ENCODE assay signal across 22 mouse cellular contexts in genomic region chr2:115869966-115870365, GRCm38 (mm10).
DNase-seq lines count a peak whose midpoint lies in the region; ATAC-seq and TF ChIP-seq lines count a peak whose summit lies in the region.
"Had no signal": no experiment of that assay in that cellular context is flagged by ENCODE, and none has a peak within 500 bp of the region (broad histone marks: within the 10 kb centered on the region; RNA-seq: fewer than 3 reads in every experiment).

No protein-coding gene starts in this region.

- H3K4me2 ChIP-seq in forebrain, embryonic 15.5 days (replicated peaks) = no peak overlapping the region
- H3K4me2 ChIP-seq in forebrain, embryonic 16.5 days (ENCODE audit: low read length) = no peak overlapping the region
- H3K4me2 ChIP-seq in hindbrain, embryonic 15.5 days = no peak overlapping the region
- no peak overlapping the region for H3K4me2 ChIP-seq in hindbrain, postnatal 0 days (ENCODE audit: low read depth, low read length)
- no peak overlapping the region for H3K4me2 ChIP-seq in neural tube, embryonic 12.5 days (replicated peaks)
- H3K4me2 ChIP-seq: hindbrain, embryonic 12.5 days; liver, embryonic 11.5 days had no signal

- no peak for DNase-seq in hindbrain, postnatal 0 days (ENCODE audit: low spot score)
- no peak for DNase-seq in neural tube, embryonic 10.5 days (ENCODE audit: extremely low spot score, low spot score)
- no peak for DNase-seq in layer of hippocampus, postnatal 10 days (ENCODE audit: low spot score in 2 of 2)
- DNase-seq: adrenal gland, postnatal 14 days; cerebellum, adult 2 months; cerebellum, postnatal 25 days; gastrocnemius, postnatal 10 days; kidney, adult 9 months; liver, postnatal 0 days had no signal

- H3K4me3 ChIP-seq in forebrain, embryonic 15.5 days = no peak overlapping the region
- no peak overlapping the region for H3K4me3 ChIP-seq in forebrain, embryonic 16.5 days (replicated peaks; ENCODE audit: low read length)
- no peak overlapping the region for H3K4me3 ChIP-seq in hindbrain, embryonic 15.5 days
- no peak overlapping the region for H3K4me3 ChIP-seq in hindbrain, postnatal 0 days (ENCODE audit: low read length)
- H3K4me3 ChIP-seq in neural tube, embryonic 12.5 days = no peak overlapping the region
- no peak overlapping the region for H3K4me3 ChIP-seq in olfactory bulb, adult 2 months (ENCODE audit: insufficient read depth, low read depth, low read length)
- H3K4me3 ChIP-seq: hindbrain, embryonic 12.5 days; myocyte had no signal

- WGBS in forebrain, embryonic 15.5 days = 57% methylated on average over 2 of the region's 2 CpGs
- 47% methylated on average over 2 of the region's 2 CpGs for WGBS in forebrain, embryonic 16.5 days
- WGBS in hindbrain, embryonic 15.5 days = 36% methylated on average over 2 of the region's 2 CpGs
- WGBS in hindbrain, postnatal 0 days = 44% methylated on average over 2 of the region's 2 CpGs
- 16% methylated on average over 2 of the region's 2 CpGs for WGBS in neural tube, embryonic 12.5 days
- 30% methylated on average over 2 of the region's 2 CpGs for WGBS in olfactory bulb, adult 2 months

- H3K9ac ChIP-seq in forebrain, embryonic 15.5 days (replicated peaks) = no peak overlapping the region
- H3K9ac ChIP-seq in forebrain, embryonic 16.5 days (replicated peaks; ENCODE audit: low read depth, low read length) = no peak overlapping the region
- no peak overlapping the region for H3K9ac ChIP-seq in hindbrain, embryonic 15.5 days
- H3K9ac ChIP-seq in hindbrain, postnatal 0 days (replicated peaks; ENCODE audit: low read length) = no peak overlapping the region
- no peak overlapping the region for H3K9ac ChIP-seq in neural tube, embryonic 12.5 days
- H3K9ac ChIP-seq: hindbrain, embryonic 12.5 days; liver, postnatal 0 days had no signal

- peaks cover 37% of the 10 kb centered on the region for H3K4me1 ChIP-seq in forebrain, embryonic 15.5 days
- H3K4me1 ChIP-seq in forebrain, embryonic 16.5 days (replicated peaks; ENCODE audit: control insufficient read depth, insufficient read depth, low read length) = peaks cover 16% of the 10 kb centered on the region
- peaks cover 4% of the 10 kb centered on the region for H3K4me1 ChIP-seq in hindbrain, embryonic 15.5 days (replicated peaks)
- H3K4me1 ChIP-seq in hindbrain, postnatal 0 days (ENCODE audit: insufficient read depth, low read length) = no peaks in the 10 kb centered on the region
- H3K4me1 ChIP-seq in neural tube, embryonic 12.5 days = peaks cover 49% of the 10 kb centered on the region
- peaks cover 28% of the 10 kb centered on the region for H3K4me1 ChIP-seq in olfactory bulb, adult 2 months (ENCODE audit: control insufficient read depth, insufficient read depth, low read length)

- no peaks in the 10 kb centered on the region for H3K27me3 ChIP-seq in forebrain, embryonic 15.5 days
- H3K27me3 ChIP-seq in forebrain, embryonic 16.5 days (replicated peaks; ENCODE audit: control insufficient read depth, insufficient read depth, low read length) = no peaks in the 10 kb centered on the region
- H3K27me3 ChIP-seq in hindbrain, embryonic 15.5 days = no peaks in the 10 kb centered on the region
- no peaks in the 10 kb centered on the region for H3K27me3 ChIP-seq in hindbrain, postnatal 0 days (ENCODE audit: insufficient read depth, low read length)
- H3K27me3 ChIP-seq in neural tube, embryonic 12.5 days (replicated peaks) = no peaks in the 10 kb centered on the region
- H3K27me3 ChIP-seq: CH12.LX; hindbrain, embryonic 12.5 days had no signal

- no peak for TF ChIP-seq CTCF in hindbrain, postnatal 0 days (IDR thresholded peaks at IDR 0.05; ENCODE audit: low read depth)
- TF ChIP-seq CTCF in olfactory bulb, adult 2 months (IDR thresholded peaks at IDR 0.05; ENCODE audit: insufficient read depth, low read depth, low read length) = no peak

- 0 out of 2 replicates have a peak overlapping the region, but pooled peaks have one; percentile 21 for H3K27ac ChIP-seq in forebrain, embryonic 15.5 days (replicated peaks)
- H3K27ac ChIP-seq in forebrain, embryonic 16.5 days (ENCODE audit: low read length) = no peak overlapping the region
- peak overlapping the region; percentile 4; the same call in 1 of the 2 replicates for H3K27ac ChIP-seq in hindbrain, embryonic 15.5 days (replicated peaks)
- H3K27ac ChIP-seq in hindbrain, postnatal 0 days = no peak overlapping the region
- 0 out of 2 replicates have a peak overlapping the region, but pooled peaks have one; percentile 15 for H3K27ac ChIP-seq in neural tube, embryonic 12.5 days
- H3K27ac ChIP-seq in olfactory bulb, adult 2 months (ENCODE audit: insufficient read depth, low read depth, low read length) = peak overlapping the region; percentile 41
- H3K27ac ChIP-seq: hindbrain, embryonic 12.5 days; macrophage had no signal

- no peak for ATAC-seq in forebrain, embryonic 15.5 days (replicated peaks)
- no peak for ATAC-seq in forebrain, embryonic 16.5 days
- ATAC-seq in hindbrain, embryonic 15.5 days (ENCODE audit: low FRiP score, low read depth) = no peak
- no peak for ATAC-seq in hindbrain, postnatal 0 days
- no peak for ATAC-seq in neural tube, embryonic 12.5 days (ENCODE audit: low FRiP score, low read depth)
- ATAC-seq: inflammation-experienced regulatory T-cells, adult 6 months; liver, postnatal 0 days; lung, postnatal 0 days; midbrain, embryonic 16.5 days had no signal

- peaks cover 18% of the 10 kb centered on the region for H3K36me3 ChIP-seq in forebrain, embryonic 15.5 days
- no peaks in the 10 kb centered on the region; the same call in 1 of the 2 replicates for H3K36me3 ChIP-seq in forebrain, embryonic 16.5 days (ENCODE audit: control insufficient read depth, insufficient read depth)
- no peaks in the 10 kb centered on the region for H3K36me3 ChIP-seq in hindbrain, embryonic 15.5 days
- no peaks in the 10 kb centered on the region for H3K36me3 ChIP-seq in hindbrain, postnatal 0 days (ENCODE audit: insufficient read depth, low read length)
- peaks cover 4% of the 10 kb centered on the region; the same call in 1 of the 2 replicates for H3K36me3 ChIP-seq in neural tube, embryonic 12.5 days

- H3K9me3 ChIP-seq in forebrain, embryonic 15.5 days = no peaks in the 10 kb centered on the region
- H3K9me3 ChIP-seq in forebrain, embryonic 16.5 days (ENCODE audit: control insufficient read depth, low read length) = no peaks in the 10 kb centered on the region
- H3K9me3 ChIP-seq in hindbrain, embryonic 15.5 days = no peaks in the 10 kb centered on the region
- no peaks in the 10 kb centered on the region for H3K9me3 ChIP-seq in hindbrain, postnatal 0 days (ENCODE audit: low read length)
- H3K9me3 ChIP-seq in neural tube, embryonic 12.5 days = no peaks in the 10 kb centered on the region
- H3K9me3 ChIP-seq: hindbrain, embryonic 12.5 days had no signal

- TF ChIP-seq POLR2A in olfactory bulb, adult 2 months (IDR thresholded peaks at IDR 0.05; ENCODE audit: insufficient read depth, low read depth, low read length) = no peak

Comparison
In these comparisons a context has a peak if more than half of its experiments do, and no peak if none do; other contexts are left out.
1. H3K27ac ChIP-seq: peak in forebrain, embryonic 15.5 days (single experiment), hindbrain, embryonic 15.5 days (single experiment), neural tube, embryonic 12.5 days (single experiment) and olfactory bulb, adult 2 months (single experiment); none in forebrain, embryonic 16.5 days (single experiment) and hindbrain, postnatal 0 days (single experiment).